7 mouse cellular contexts compared by ENCODE assay signal in the genomic region with DNA sequence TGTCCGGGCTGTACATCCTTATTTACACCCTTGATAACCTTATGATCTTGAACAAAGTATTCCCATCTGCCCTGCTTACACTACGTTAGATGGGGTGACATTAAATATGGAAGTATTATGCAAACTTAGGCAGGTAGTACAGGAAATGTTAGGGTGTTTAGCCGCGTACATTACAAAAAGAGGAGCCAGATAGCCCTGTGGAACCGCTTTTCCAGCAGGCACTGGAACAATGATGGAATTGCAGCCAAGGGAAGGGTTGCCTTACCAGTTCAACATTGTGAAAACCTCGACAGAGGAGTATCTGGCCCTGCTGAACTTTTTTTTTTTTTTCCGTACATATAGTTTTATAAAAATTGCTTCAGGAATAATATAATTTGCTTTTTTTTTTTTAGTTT. TPM values are rescaled to one million over a fixed set of nuclear protein-coding genes. Genes with fewer than 3 reads are reported as not detected.
DNase-seq lines count a peak whose midpoint lies in the region; ATAC-seq and TF ChIP-seq lines count a peak whose summit lies in the region.

No protein-coding gene starts in this region.

- peak overlapping the region; percentile 74 for H3K9ac ChIP-seq in forebrain, embryonic 12.5 days
- peak overlapping the region; percentile 86 for H3K9ac ChIP-seq in liver, embryonic 11.5 days (ENCODE audit: low read depth, low read length)
- H3K9ac ChIP-seq in stomach, embryonic 16.5 days (ENCODE audit: low read length): peak overlapping the region; percentile 87

- no peak for TF ChIP-seq POLR2A in spleen, adult 2 months (IDR thresholded peaks at IDR 0.05; ENCODE audit: low read depth, low read length)

- no peaks in the 10 kb centered on the region for H3K9me3 ChIP-seq in forebrain, embryonic 12.5 days
- H3K9me3 ChIP-seq in liver, embryonic 11.5 days (ENCODE audit: control insufficient read depth, low read length): no peaks in the 10 kb centered on the region
- H3K9me3 ChIP-seq in stomach, embryonic 16.5 days (replicated peaks; ENCODE audit: control insufficient read depth, low read length): no peaks in the 10 kb centered on the region

- H3K4me2 ChIP-seq in forebrain, embryonic 12.5 days: peak overlapping the region; percentile 95
- peak overlapping the region; percentile 85 for H3K4me2 ChIP-seq in liver, embryonic 11.5 days
- peak overlapping the region; percentile 88 for H3K4me2 ChIP-seq in stomach, embryonic 16.5 days (ENCODE audit: low read depth, low read length)

- TF ChIP-seq CTCF in spleen, adult 2 months (IDR thresholded peaks at IDR 0.05; ENCODE audit: extremely low read depth, insufficient read depth, insufficient read length, insufficient replicate concordance): no peak

- H3K4me3 ChIP-seq in spleen, adult 2 months (ENCODE audit: extremely low read depth, insufficient read depth, insufficient read length): peak overlapping the region; percentile 86
- peak overlapping the region; percentile 89 for H3K4me3 ChIP-seq in forebrain, embryonic 12.5 days (replicated peaks)
- H3K4me3 ChIP-seq in liver, embryonic 11.5 days (ENCODE audit: low read depth, low read length): peak overlapping the region; percentile 84
- H3K4me3 ChIP-seq in stomach, embryonic 16.5 days (replicated peaks; ENCODE audit: low read length): peak overlapping the region; percentile 96

- H3K27ac ChIP-seq in spleen, adult 2 months (ENCODE audit: insufficient read depth, low read length): no peak overlapping the region
- no peak overlapping the region for H3K27ac ChIP-seq in forebrain, embryonic 12.5 days
- H3K27ac ChIP-seq in liver, embryonic 11.5 days (ENCODE audit: low read depth, low read length): peak overlapping the region; percentile 53; the same call in 1 of the 2 replicates
- peak overlapping the region; percentile 82; the same call in 1 of the 2 replicates for H3K27ac ChIP-seq in stomach, embryonic 16.5 days (ENCODE audit: low read length)

- 0 out of 2 replicates have a peak, but pooled peaks cover 3% of the 10 kb centered on the region for H3K36me3 ChIP-seq in spleen, adult 2 months (ENCODE audit: control insufficient read depth, insufficient read depth, low read length)
- 0 out of 2 replicates have a peak, but pooled peaks cover 5% of the 10 kb centered on the region for H3K36me3 ChIP-seq in forebrain, embryonic 12.5 days (replicated peaks)
- no peaks in the 10 kb centered on the region for H3K36me3 ChIP-seq in liver, embryonic 11.5 days (ENCODE audit: control insufficient read depth, insufficient read depth, low read length)
- no peaks in the 10 kb centered on the region for H3K36me3 ChIP-seq in stomach, embryonic 16.5 days (ENCODE audit: control insufficient read depth, insufficient read depth, low read length)

- H3K27me3 ChIP-seq in spleen, adult 2 months (ENCODE audit: control insufficient read depth, insufficient read depth, low read length): no peaks in the 10 kb centered on the region
- H3K27me3 ChIP-seq in forebrain, embryonic 12.5 days: no peaks in the 10 kb centered on the region
- H3K27me3 ChIP-seq in liver, embryonic 11.5 days (replicated peaks; ENCODE audit: control insufficient read depth, insufficient read depth, low read length): no peaks in the 10 kb centered on the region
- H3K27me3 ChIP-seq in stomach, embryonic 16.5 days (ENCODE audit: control insufficient read depth, insufficient read depth, low read length): no peaks in the 10 kb centered on the region

- peaks cover 4% of the 10 kb centered on the region; the same call in 1 of the 2 replicates for H3K4me1 ChIP-seq in spleen, adult 2 months (ENCODE audit: control insufficient read depth, insufficient read depth, insufficient read length)
- H3K4me1 ChIP-seq in forebrain, embryonic 12.5 days: peaks cover 14% of the 10 kb centered on the region
- H3K4me1 ChIP-seq in liver, embryonic 11.5 days (replicated peaks; ENCODE audit: control insufficient read depth, insufficient read depth, low read length): peaks cover 5% of the 10 kb centered on the region; the same call in 1 of the 2 replicates
- peaks cover 11% of the 10 kb centered on the region; the same call in 1 of the 2 replicates for H3K4me1 ChIP-seq in stomach, embryonic 16.5 days (ENCODE audit: control insufficient read depth, insufficient read depth, low read length)

- no peak for ATAC-seq in forebrain, embryonic 12.5 days (ENCODE audit: low FRiP score)
- no peak for ATAC-seq in liver, embryonic 11.5 days (replicated peaks; ENCODE audit: low FRiP score)
- ATAC-seq in stomach, embryonic 16.5 days (ENCODE audit: insufficient read depth, low FRiP score): no peak
- ATAC-seq in frontal cortex, adult (ENCODE audit: low TSS enrichment): no peak

- WGBS in spleen, adult 2 months: 23% methylated on average over 7 of the region's 7 CpGs
- 22% methylated on average over 7 of the region's 7 CpGs for WGBS in forebrain, embryonic 12.5 days
- 15% methylated on average over 7 of the region's 7 CpGs for WGBS in liver, embryonic 11.5 days
- WGBS in stomach, embryonic 16.5 days: 17% methylated on average over 7 of the region's 7 CpGs

- DNase-seq in spleen, adult 2 months (ENCODE audit: low read depth in 1 of 2, low spot score in 2 of 2): no peak
- no peak for DNase-seq in spleen, postnatal 36 days (ENCODE audit: low spot score in 2 of 2)
- DNase-seq in liver, embryonic 11.5 days (ENCODE audit: low spot score): no peak
- DNase-seq in cerebellum, adult 9-10 months: no peak

RNA-seq across cellular contexts. Expression of a gene that starts 0.7 kb away (rescaled TPM):
- polyA plus RNA-seq in spleen, adult 2 months (2012; rRNA removed): 3.5 and 5.3 TPM in 2 replicates
- polyA plus RNA-seq in forebrain, embryonic 12.5 days (2016; fragmentation: Nextera tagmentation; extraction: Ambion mirVana): 25.4 and 26.7 TPM in 2 replicates
- polyA plus RNA-seq in liver, embryonic 11.5 days (2014; fragmentation: Nextera tagmentation; extraction: Ambion mirVana): 14.8 and 15.4 TPM in 2 replicates
- 173 and 315 TPM in 2 replicates for polyA plus RNA-seq in stomach, embryonic 16.5 days (2015; fragmentation: Nextera tagmentation; extraction: Ambion mirVana)

RNA-seq across cellular contexts. Expression of a gene that starts 0.7 kb away (rescaled TPM):
- polyA plus RNA-seq in spleen, adult 2 months (2012; rRNA removed): 12.4 and 14.0 TPM in 2 replicates
- 51.9 and 55.2 TPM in 2 replicates for polyA plus RNA-seq in forebrain, embryonic 12.5 days (2016; fragmentation: Nextera tagmentation; extraction: Ambion mirVana)
- polyA plus RNA-seq in liver, embryonic 11.5 days (2014; fragmentation: Nextera tagmentation; extraction: Ambion mirVana): 30.8 and 31.5 TPM in 2 replicates
- polyA plus RNA-seq in stomach, embryonic 16.5 days (2015; fragmentation: Nextera tagmentation; extraction: Ambion mirVana): 48.5 and 55.5 TPM in 2 replicates

RNA-seq across cellular contexts. Expression of a gene that starts 37.3 kb away (rescaled TPM):
- polyA plus RNA-seq in spleen, adult 2 months (2012; rRNA removed): not detected in 2 replicates
- polyA plus RNA-seq in forebrain, embryonic 12.5 days (2016; fragmentation: Nextera tagmentation; extraction: Ambion mirVana): 0.37 and 0.84 TPM in 2 replicates
- polyA plus RNA-seq in liver, embryonic 11.5 days (2014; fragmentation: Nextera tagmentation; extraction: Ambion mirVana): 0.74 TPM in 1 of 2 replicates, not detected in the other
- 2.3 and 4.5 TPM in 2 replicates for polyA plus RNA-seq in stomach, embryonic 16.5 days (2015; fragmentation: Nextera tagmentation; extraction: Ambion mirVana)

RNA-seq across cellular contexts. Expression of a gene that starts 37.3 kb away (rescaled TPM):
- 5.0 and 6.2 TPM in 2 replicates for polyA plus RNA-seq in spleen, adult 2 months (2012; rRNA removed)
- 31.9 and 35.3 TPM in 2 replicates for polyA plus RNA-seq in forebrain, embryonic 12.5 days (2016; fragmentation: Nextera tagmentation; extraction: Ambion mirVana)
- polyA plus RNA-seq in liver, embryonic 11.5 days (2014; fragmentation: Nextera tagmentation; extraction: Ambion mirVana): 50.2 and 58.3 TPM in 2 replicates
- 30.1 and 35.2 TPM in 2 replicates for polyA plus RNA-seq in stomach, embryonic 16.5 days (2015; fragmentation: Nextera tagmentation; extraction: Ambion mirVana)

Comparison
In these comparisons a context has a peak if more than half of its experiments do, and no peak if none do; other contexts are left out.
1. H3K27ac ChIP-seq: peak in liver, embryonic 11.5 days (single experiment) and stomach, embryonic 16.5 days (single experiment); none in spleen, adult 2 months (single experiment) and forebrain, embryonic 12.5 days (single experiment).
2. Peak in every context shown above with its lines, with median percentiles within 50 percentile points of each other: H3K4me3 ChIP-seq, H3K4me2 ChIP-seq and H3K9ac ChIP-seq.